Mouse (Mus musculus): ENCODE results near the gene Rsph6a.
A peak's percentile ranks its signal among the peaks of the same experiment; 100 is the strongest.

The Rsph6a gene

DNA sequence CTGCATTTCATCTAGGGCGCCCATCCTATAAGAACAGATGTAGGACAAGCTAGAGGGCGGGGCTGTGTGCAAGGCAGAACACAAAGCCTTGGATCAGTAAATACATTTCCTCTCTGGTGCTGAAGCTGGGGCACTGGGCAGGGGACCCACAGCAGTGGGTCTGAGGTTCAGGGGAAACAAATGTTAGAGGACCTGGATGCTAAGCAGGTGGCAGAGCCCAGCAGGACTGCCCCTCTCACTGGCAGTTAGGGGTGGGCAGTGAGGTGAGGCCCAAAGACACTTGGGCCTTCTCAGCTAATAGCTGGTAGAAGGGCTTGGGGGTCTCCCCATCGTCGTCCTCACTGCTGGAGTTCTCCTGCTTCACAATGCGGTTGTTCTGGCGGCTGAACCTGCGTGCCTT, 44.3 kb downstream of the Rsph6a start:
- no peak for DNase-seq (ENCODE audit: low spot score)

- DNase-seq (ENCODE audit: low spot score): no peak
These were observed 45.8 kb downstream of the Rsph6a start for GRCm38 (mm10) chr7:19100290-19100689.

- DNase-seq (ENCODE audit: low spot score): no peak
These were observed 49.3 kb downstream of the Rsph6a start for GRCm38 (mm10) chr7:19103741-19104140.

- DNase-seq (ENCODE audit: low spot score): no peak
These were observed 50.0 kb downstream of the Rsph6a start for GRCm38 (mm10) chr7:19104486-19104885.

GRCm38 (mm10) chr7:19107436-19107835, 52.9 kb downstream of the Rsph6a start:
- no peak for DNase-seq (ENCODE audit: low spot score)

DNA sequence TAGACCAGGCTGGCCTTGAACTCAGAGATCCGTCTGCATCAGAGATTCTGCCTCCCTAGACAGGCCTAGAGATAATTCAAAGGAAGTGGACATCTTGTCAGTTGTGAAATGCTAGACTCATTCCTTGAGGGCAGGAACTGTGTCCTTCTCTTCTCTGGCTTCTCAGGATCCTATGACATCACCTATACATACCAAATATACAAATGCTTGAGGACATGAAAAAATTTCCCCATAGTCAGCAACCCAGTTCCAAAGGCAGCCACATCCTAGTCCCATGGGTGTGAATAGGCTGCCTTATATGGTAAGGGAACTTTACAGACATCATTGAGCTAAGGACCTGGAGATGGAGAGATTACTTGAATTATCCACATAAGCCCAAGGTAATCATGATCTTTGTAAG, 55.1 kb downstream of the Rsph6a start:
- no peak for DNase-seq (ENCODE audit: low spot score)

GRCm38 (mm10) chr7:19118028-19118771, 63.7 kb downstream of the Rsph6a start, which contains the start of gene Gm4969:
Gene Gm4969, minus strand, starts transcription at chr7:19118368.
- DNase-seq (ENCODE audit: low spot score): no peak

DNA sequence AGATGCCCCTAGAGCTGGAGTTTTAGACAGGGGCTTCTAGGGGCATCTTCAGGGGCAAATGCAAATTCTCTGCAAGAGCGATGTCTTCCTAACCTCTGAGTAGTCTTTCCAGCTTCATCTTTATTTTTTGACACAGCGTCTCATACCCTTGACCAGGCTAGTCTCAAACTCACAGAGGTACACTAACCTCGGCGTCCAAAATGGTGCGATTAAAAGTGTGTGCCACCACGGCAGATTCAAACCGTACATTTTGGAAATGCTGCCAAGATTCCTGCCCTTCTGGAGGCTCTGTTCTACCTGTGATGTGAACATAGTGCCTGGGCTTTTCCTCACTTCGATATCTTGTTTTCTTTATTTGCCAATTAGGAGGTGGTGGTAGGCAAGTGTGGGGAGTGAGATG, 64.6 kb downstream of the Rsph6a start:
- no peak for DNase-seq (ENCODE audit: low spot score)

DNA sequence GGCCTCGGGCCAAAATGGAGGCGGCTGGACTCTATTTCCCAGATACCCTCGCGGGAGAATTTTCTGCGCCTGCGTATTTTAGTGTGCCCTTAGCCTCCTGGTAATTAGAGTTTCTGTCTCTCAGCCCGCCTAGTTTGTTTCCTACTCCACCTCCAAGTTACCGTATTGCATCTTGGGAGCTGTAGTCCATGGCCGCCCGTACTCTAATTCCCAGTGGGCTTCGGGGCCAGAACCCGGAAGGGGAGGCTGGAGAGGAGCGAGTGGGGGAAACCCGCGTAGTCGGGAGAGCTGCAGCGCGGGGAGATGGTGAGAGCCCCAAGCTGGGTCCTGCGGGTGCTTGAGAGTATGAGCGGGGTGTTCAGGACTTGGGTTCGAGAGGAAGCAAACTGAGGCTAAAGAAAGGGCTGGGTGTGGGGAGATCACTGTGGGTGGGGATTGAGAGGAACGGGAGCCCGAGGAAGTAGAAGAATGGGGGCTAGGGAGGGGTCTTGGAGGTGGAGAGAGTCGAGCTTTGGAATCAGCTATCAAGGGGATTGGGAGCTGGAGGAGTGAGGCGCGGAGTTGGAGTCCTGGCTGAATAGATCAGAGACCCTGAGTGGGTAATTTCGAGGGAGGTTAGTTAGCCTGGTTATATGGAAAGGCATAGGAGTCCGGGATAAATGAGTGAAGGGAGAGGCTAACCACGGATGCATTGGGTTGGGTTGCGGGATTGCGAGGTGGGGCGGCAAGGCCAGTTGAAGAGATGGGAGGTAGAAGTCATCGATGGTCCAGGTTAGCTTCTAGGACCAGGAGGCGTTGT, 65.3 kb downstream of the Rsph6a start, which contains the start of gene Fbxo46:
Gene Fbxo46, plus strand, starts transcription at position 229 of the 799 bp plus-strand sequence.
- DNase-seq (ENCODE audit: low spot score): peak; percentile 97

GRCm38 (mm10) chr7:19121686-19122085, 67.2 kb downstream of the Rsph6a start:
- no peak for DNase-seq (ENCODE audit: low spot score)

Data from T-cell, adult 2 months (primary cell).